ENCODE assay signal across 16 mouse cellular contexts in genomic region chr1:40253940-40254339, GRCm38 (mm10).
"Had no signal": no experiment of that assay in that cellular context is flagged by ENCODE, and none has a peak within 500 bp of the region (broad histone marks: within the 10 kb centered on the region; RNA-seq: fewer than 3 reads in every experiment).

No protein-coding gene starts in this region.

- H3K4me3 ChIP-seq: kidney, embryonic 15.5 days; left cerebral cortex, adult 2 months; limb, embryonic 10.5 days; midbrain, embryonic 10.5 days; neural tube, embryonic 12.5 days; stomach, embryonic 15.5 days had no signal

- DNase-seq: kidney, adult 2 months; kidney, postnatal 14 days; lung, embryonic 14.5 days; lung, postnatal 10 days; lung, postnatal 4 days; midbrain, embryonic 14.5 days; retina, postnatal 1 day; right cerebral cortex, postnatal 4 days; spleen, adult 18-20 months; thymus, postnatal 14 days had no signal

- H3K4me2 ChIP-seq: kidney, embryonic 15.5 days; lung, embryonic 14.5 days; neural tube, embryonic 12.5 days; stomach, embryonic 15.5 days had no signal

- H3K4me1 ChIP-seq: kidney, embryonic 15.5 days; limb, embryonic 10.5 days; neural tube, embryonic 12.5 days; stomach, embryonic 15.5 days had no signal

- H3K9ac ChIP-seq: kidney, embryonic 15.5 days; lung, embryonic 14.5 days; neural tube, embryonic 12.5 days; stomach, embryonic 15.5 days had no signal

- H3K36me3 ChIP-seq: kidney, embryonic 15.5 days; limb, embryonic 10.5 days; midbrain, embryonic 10.5 days; neural tube, embryonic 12.5 days; stomach, embryonic 15.5 days had no signal

- H3K9me3 ChIP-seq: kidney, embryonic 15.5 days; limb, embryonic 10.5 days; midbrain, embryonic 10.5 days; neural tube, embryonic 12.5 days; stomach, embryonic 15.5 days had no signal

- H3K27me3 ChIP-seq: kidney, embryonic 15.5 days; neural tube, embryonic 12.5 days; stomach, embryonic 15.5 days had no signal

- H3K27ac ChIP-seq: kidney, embryonic 15.5 days; left cerebral cortex, adult 2 months; limb, embryonic 10.5 days; midbrain, embryonic 10.5 days; neural tube, embryonic 12.5 days; stomach, embryonic 15.5 days had no signal
